Mouse (Mus musculus) bone marrow macrophage, adult 2 months (primary cell): ENCODE data around the gene Plpp3. TPM values are rescaled to one million over a fixed set of nuclear protein-coding genes. Genes with fewer than 3 reads are reported as not detected.

Experiments used
- H3K27ac ChIP-seq: 2 replicates; pipeline ENCODE4 v1.5.1; 2012; ENCODE audit warnings: low read depth, low read length; ENCODE audit not compliant: insufficient read depth
- H3K4me1 ChIP-seq: 2 replicates; pipeline ENCODE4 v1.6.1; 2012; ENCODE audit warnings: low read length; ENCODE audit not compliant: control insufficient read depth, insufficient read depth
- H3K4me3 ChIP-seq: 2 replicates; pipeline ENCODE4 v1.5.1; 2012; ENCODE audit warnings: mild to moderate bottlenecking, low read length, moderate library complexity; ENCODE audit not compliant: insufficient read depth
- CTCF ChIP-seq: IDR thresholded peaks from 2 replicates; pipeline ENCODE4 v1.5.1; 2012; ENCODE audit warnings: low read depth, mild to moderate bottlenecking, low read length, moderate library complexity
- POLR2A ChIP-seq: IDR thresholded peaks from 2 replicates; pipeline ENCODE4 v1.6.1; 2012; ENCODE audit warnings: mild to moderate bottlenecking, low read depth, low read length, borderline replicate concordance
- polyA plus RNA-seq: library from polyadenylated mRNA; stranded (reverse); fragments of >200 nt; gene quantifications from 2 replicates; pipeline ENCODE4 v1.2.4, GENCODE M21; 2012; ENCODE audit not compliant: missing spikeins, insufficient read depth, insufficient read length

The Plpp3 gene
- polyA plus RNA-seq, 1 experiment = 0.58 TPM

- H3K4me1 ChIP-seq = peaks cover 9% of the 10 kb centered on the region
- TF ChIP-seq POLR2A (no peak), CTCF (no peak)
- no peak overlapping the region for H3K27ac ChIP-seq
- H3K4me3 ChIP-seq = peak overlapping the region; percentile 72
Measured at GRCm38 (mm10) chr4:105158169-105158555, 1.0 kb downstream of the Plpp3 start.

- no peak overlapping the region for H3K27ac ChIP-seq
- H3K4me3 ChIP-seq = peak overlapping the region; percentile 72
- TF ChIP-seq CTCF = no peak
- TF ChIP-seq POLR2A = no peak
Measured at GRCm38 (mm10) chr4:105158651-105159530, 1.7 kb downstream of the Plpp3 start.

GRCm38 (mm10) chr4:105159531-105159870 is 2.4 kb downstream of the Plpp3 start:
- Histone ChIP-seq H3K27ac (no peak overlapping the region), H3K4me1 (peaks cover 17% of the 10 kb centered on the region), H3K4me3 (no peak overlapping the region)
- TF ChIP-seq CTCF = no peak
- TF ChIP-seq POLR2A = no peak

More at GRCm38 (mm10) chr4:105158651-105159530, 1.7 kb downstream of the Plpp3 start:
- peaks cover 14% of the 10 kb centered on the region for H3K4me1 ChIP-seq

- peaks cover 18% of the 10 kb centered on the region for H3K4me1 ChIP-seq
- TF ChIP-seq CTCF (no peak), POLR2A (no peak)
- no peak overlapping the region for H3K4me3 ChIP-seq
- no peak overlapping the region for H3K27ac ChIP-seq
Measured at GRCm38 (mm10) chr4:105160470-105160869, 3.3 kb downstream of the Plpp3 start.

GRCm38 (mm10) chr4:105162014-105162413 is 4.9 kb downstream of the Plpp3 start:
- TF ChIP-seq CTCF (no peak), POLR2A (no peak)
- no peak overlapping the region for H3K4me3 ChIP-seq
- no peak overlapping the region for H3K27ac ChIP-seq
- H3K4me1 ChIP-seq = peaks cover 18% of the 10 kb centered on the region

- H3K4me3 ChIP-seq = no peak overlapping the region
- no peak overlapping the region for H3K27ac ChIP-seq
- peaks cover 18% of the 10 kb centered on the region for H3K4me1 ChIP-seq
- no peak for TF ChIP-seq POLR2A
- TF ChIP-seq CTCF = no peak
Measured at GRCm38 (mm10) chr4:105162676-105163075, 5.5 kb downstream of the Plpp3 start.

GRCm38 (mm10) chr4:105163981-105164411 is 6.8 kb downstream of the Plpp3 start:
- no peak overlapping the region for H3K27ac ChIP-seq
- H3K4me1 ChIP-seq = peaks cover 23% of the 10 kb centered on the region
- TF ChIP-seq POLR2A (no peak), CTCF (no peak)

DNA sequence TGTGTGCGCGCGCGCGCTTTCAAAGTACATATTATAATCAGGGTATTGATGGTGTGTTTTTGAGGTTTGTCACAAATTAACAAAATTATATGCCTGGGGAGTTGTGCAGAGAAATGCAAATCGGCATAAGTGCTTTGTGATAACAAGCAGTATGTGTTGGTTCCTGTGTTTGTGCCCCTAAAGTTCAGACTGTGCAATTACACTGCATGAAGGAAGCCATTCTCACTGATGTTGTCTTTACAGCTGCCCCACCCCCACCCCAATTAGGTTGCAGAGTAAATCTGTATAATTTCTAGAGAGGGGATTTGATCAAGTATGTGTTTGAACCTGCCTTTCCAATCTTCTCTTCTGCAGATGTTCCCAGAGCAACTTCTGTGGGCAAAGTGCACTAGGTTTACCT is 7.8 kb downstream of the Plpp3 start:
- TF ChIP-seq CTCF (no peak), POLR2A (no peak)
- Histone ChIP-seq H3K27ac (no peak overlapping the region), H3K4me3 (no peak overlapping the region), H3K4me1 (peaks cover 28% of the 10 kb centered on the region)

More at GRCm38 (mm10) chr4:105163981-105164411, 6.8 kb downstream of the Plpp3 start:
- no peak overlapping the region for H3K4me3 ChIP-seq

DNA sequence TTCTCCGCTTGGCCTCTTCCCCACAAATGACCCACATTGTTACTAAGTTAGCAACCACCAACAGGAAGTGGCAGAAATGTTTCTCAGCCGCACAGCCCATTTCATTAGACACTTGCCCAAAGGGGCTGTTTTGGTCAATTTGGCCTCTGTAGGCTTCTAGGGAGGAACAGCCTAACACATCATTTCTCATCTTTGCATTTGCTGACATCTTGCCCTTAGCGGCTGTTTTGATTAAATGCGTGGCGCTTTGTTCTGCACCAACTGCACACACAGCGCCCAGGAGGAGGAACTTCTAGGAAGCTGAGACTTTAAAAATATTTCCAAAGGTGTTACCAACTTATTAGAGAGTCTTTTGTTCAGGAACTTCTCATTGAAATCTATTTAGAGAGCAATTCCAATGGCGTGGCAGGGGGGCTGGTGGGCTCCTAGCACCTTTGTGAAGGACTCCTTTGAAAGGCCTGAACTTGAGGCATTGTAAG is 12.0 kb downstream of the Plpp3 start:
- TF ChIP-seq CTCF (no peak), POLR2A (no peak)
- H3K4me1 ChIP-seq = peaks cover 14% of the 10 kb centered on the region
- no peak overlapping the region for H3K27ac ChIP-seq
- no peak overlapping the region for H3K4me3 ChIP-seq
